Mouse (Mus musculus) left cerebral cortex, postnatal 10 days (tissue): ENCODE measurements around the gene Zfp239. TPM values are rescaled to one million over a fixed set of nuclear protein-coding genes. Genes with fewer than 3 reads are reported as not detected.
"Not testable (repeated sequence)": the region's sequence is repeated elsewhere in the genome, so short reads cannot be mapped to it uniquely, and the experiment has no call there.

Experiments used
- DNase-seq, 2 experiments: peaks; one replicate each; pipeline ENCODE4 v3.0.0; 2021 to 2022; ENCODE audit warnings: low spot score in 2 of 2, mixed read lengths in 1 of 2; ENCODE audit errors: extremely low spot score in 1 of 2
- intact Hi-C: fragments of 180-260 bp; cut with DNase I; formaldehyde crosslinking; loops from one replicate; pipeline ENCODE4 v1.15.1; 2025
- total RNA-seq, 2 experiments: library from RNA; stranded (reverse); gene quantifications; 2 replicates each; pipeline ENCODE4 v1.2.3; 2021

The Zfp239 gene
- total RNA-seq: 10 to 100 TPM; 31.6 to 38.5 TPM

DNA sequence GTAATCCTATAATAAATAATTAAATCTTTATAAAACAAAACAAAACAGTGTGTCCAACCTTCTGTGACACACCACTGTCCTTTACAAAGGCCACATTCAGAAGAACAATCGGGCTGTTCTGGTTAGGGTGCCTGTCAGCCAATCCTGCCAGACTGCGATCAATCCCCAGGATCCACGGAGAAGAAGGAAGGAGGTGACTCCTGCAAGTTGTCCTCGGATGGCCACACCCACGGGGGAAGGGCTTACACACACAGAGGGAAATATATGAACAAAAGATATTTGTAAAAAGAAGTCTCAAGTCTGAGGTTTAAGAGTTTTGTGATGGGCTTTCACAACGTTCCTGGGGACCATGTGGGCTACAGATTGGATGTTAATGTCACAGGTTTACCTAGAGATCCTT, at the start of gene Zfp239:
Gene Zfp239 (plus strand): TSS at position 253 of the 400 bp plus-strand sequence.
- intact Hi-C loops: no loop called here
- no peak for DNase-seq

DNA sequence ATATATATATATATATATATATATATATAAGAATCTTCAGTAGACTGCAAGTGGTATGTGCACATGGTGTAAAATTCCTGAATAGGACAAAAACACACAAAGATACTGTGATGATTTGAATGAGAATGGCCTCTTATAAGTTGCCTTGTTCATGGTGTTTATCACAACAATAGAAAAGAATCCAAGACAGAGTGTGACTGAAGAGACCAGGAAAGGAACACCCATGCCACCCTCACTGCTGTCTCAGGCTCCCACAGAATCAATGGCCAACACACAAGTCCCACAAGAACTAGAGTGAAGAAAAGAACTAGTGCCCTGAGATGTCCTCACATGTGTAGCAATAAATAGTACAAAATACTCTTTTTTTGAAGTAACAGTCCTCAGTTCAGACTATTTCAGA, 47.2 kb upstream of the Zfp239 start:
- DNase-seq: no peak
- intact Hi-C loops: no loop called here

DNA sequence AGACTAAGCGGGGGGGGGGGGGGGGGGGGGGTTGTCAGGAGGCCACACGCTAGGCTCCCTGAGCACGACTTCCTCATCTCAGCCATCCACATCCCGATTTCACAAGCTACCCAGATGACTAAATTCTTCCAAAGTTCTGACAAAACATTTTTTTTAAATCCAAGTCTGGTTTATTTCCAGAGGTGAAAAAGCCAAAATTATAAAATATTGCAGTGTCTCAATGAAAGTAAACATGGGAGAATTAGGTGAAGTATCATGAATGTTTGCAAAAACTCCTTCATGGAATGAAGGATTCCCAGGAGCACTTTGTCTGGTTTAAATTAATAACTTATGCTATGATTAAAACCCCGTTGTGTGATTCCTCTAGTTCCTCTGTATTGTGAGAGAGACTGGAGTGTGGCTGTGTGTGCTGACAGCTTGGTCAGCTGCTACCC, 44.8 kb upstream of the Zfp239 start:
- no peak for DNase-seq
- intact Hi-C loops: no loop called here

DNA sequence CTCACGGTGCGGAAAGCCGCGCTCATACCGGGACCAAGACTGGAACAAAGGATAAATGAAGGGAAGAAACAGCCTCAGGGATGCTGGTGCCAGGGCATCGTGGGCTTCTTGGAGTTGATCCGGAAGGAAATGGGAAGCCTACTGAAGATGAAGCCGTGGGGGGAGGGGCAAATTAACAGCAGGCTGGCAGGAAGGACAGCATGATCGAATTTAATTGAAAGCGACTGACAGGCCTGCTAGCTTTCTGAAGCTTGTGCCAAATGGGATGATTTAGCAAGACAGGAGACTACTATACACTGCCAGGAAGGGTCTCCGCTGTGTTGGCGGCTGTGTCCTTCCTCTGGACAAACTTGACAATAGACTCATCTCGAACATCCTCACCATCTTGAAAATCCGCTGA, 41.6 kb upstream of the Zfp239 start:
- no peak for DNase-seq
- intact Hi-C loops: no loop called here

DNA sequence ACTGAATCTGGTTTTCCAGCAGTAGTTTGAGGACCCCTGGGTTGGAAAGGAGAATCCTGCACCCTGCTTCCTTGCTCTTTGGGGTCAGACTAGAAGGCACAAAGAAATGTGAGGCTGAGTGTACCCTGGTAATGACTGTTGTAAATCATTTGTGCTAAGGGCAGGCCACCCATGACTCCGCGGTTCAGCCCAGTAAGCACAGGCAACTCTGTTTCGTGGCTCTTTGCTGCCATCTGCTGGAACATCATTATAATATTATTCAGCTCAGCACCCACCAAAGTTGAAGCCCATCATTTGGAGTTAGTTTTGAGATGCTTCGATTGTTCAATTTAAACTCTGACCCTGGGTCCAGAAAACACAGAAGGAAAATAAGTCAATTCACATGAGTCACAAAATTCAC, 36.5 kb upstream of the Zfp239 start:
- intact Hi-C loops: loop anchor here (2.0 to 5.0 kb wide), 4 partner anchors 68 to 1173 kb away; partner anchors contain the start of gene Depp1
- DNase-seq: peak; percentile 54 to 73

DNA sequence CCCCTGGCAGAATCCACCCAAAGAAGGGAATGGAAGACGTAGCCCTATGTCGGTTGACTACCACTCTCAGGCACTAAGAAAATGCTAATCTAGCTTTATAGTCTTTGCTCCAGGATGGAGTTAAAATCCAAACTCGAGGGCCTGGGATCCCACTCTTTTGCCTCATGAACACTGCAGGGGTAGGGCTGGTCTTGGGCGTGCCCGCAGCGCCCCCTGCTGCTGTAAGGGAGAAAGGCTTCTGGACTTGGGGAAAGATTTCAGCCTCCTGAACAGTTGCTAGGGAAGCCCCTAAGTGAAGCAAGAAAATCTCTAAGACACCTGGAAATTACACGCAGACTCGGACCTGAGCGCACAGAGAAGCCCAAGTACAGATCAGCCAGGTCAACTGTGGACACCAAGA, 33.6 kb upstream of the Zfp239 start:
- intact Hi-C loops: loop anchor here (5.0 kb wide), 3 partner anchors 71 to 1176 kb away; partner anchors contain the start of gene Depp1
- peak; percentile 31 to 76 for DNase-seq

DNA sequence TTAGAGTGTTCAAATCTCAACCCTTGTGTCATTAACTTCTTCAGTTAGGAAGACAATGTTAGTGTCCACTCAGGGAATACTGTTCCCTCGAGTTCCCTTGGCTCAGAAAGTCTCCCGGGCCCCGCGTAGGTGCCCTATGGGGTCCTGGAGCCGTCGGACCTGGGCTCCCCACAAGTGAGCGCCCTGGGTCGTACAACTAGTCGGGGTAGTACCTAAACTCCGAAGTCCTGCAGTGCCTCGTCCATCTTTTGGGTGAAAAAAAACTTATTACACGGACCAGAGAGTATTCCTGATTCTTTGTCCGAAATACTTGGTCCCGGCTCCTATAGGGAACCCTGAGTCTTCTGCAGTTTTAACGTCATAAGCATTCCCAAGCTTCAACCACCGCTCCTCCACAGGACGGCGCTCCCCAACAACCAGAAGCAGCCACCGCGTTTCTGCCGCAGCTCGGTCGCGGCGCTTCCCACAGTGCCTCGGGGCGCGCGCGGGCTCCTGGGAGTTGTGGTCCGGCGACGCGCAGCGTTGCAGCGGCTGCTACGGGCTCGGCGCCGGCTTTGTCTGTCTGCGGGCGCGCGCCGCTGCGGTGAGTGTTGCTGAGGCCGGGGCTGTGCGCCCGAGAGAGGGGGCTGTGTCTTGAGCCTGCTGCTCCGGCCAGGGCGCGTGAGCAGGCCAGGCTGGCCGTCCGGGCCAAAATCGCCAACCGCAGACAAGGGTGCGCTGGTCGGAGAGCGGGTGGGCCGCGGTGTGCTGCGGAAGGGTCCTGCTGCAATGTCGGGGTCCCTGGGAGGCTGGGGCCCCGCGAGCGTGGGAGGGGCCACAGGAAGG, 21.0 kb upstream of the Zfp239 start, which contains the start of gene Zfp637:
Gene Zfp637 (plus strand): TSS at position 495 of the 825 bp plus-strand sequence.
- intact Hi-C loops: no loop called here
- DNase-seq: peak; percentile 91 to 97

DNA sequence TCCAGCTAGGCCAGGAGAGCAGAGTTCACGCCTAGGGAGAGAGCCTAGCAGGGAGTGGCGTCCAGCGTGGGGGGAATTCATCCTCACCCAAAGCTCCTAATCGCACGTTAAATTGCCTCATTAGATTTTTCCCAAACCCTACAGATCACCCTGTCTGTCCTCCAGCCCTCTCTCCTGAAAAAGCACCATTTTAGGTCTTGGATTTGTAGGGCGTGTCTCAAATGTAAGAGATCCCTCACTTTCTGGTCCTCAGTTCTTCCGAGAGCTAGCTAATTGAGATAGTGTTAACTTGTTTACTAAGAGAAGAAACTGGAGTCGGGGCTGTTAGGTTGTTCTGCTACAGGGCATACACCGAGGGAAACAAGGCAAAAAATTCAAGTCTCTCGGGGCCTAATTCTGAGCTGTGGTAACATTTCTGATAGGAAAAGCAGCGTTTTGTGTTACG, 20.4 kb upstream of the Zfp239 start:
- no peak for DNase-seq
- intact Hi-C loops: no loop called here

DNA sequence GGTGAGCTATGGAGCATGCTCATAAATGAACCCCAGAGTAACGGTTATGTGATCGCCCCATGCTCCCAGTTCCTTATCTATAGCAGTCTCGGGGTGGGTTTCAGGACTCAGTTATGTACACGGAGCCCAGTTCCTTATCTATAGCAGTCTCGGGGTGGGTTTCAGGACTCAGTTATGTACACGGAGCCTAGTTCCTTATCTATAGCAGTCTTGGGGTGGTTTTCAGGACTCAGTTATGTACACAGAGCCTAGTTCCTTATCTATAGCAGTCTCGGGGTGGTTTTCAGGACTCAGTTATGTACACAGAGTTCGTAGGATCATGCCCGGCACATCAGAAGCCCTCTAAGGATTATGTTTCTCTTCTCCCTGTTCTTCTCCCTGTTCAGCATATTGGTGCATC, 17.3 kb upstream of the Zfp239 start:
- DNase-seq: no peak
- intact Hi-C loops: no loop called here

DNA sequence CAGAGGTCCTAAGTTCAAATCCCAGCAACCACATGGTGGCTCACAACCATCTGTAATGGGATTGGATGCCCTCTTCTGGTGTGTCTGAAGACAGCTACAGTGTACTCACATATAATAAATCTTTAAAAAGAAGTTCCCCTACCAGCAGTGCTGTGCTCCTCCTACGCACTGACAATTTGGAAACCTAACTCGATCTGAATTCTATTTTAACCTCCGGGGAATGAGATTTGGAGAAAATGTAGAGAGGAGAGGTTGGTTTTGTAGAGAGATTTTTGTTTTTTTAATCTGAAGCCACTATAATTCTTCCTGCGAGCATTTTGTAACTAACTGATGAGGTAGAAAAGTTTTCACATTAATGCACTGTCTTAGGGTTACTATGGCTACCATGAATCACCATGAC, 15.2 kb upstream of the Zfp239 start:
- DNase-seq, intact Hi-C loops: not testable (repeated sequence)

DNA sequence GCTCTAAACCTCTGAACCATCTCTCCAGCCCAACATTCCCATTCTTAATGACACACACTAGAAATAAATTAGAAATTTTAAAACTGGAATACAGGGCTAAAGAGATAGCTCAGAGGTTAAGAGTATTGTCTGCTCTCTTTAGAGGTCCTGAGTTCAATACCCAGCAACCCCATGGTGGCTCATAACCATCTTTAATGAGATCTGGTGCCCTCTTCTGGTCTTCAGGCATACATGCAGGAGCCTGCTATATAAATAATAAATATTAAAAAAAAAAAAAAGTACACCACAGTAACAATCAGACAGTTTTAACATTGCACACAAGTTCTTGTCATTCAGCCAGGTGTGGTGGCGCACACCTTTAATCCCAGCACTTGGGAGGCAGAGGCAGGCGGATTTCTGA, 14.1 kb upstream of the Zfp239 start:
- intact Hi-C loops: no loop called here
- no peak for DNase-seq

DNA sequence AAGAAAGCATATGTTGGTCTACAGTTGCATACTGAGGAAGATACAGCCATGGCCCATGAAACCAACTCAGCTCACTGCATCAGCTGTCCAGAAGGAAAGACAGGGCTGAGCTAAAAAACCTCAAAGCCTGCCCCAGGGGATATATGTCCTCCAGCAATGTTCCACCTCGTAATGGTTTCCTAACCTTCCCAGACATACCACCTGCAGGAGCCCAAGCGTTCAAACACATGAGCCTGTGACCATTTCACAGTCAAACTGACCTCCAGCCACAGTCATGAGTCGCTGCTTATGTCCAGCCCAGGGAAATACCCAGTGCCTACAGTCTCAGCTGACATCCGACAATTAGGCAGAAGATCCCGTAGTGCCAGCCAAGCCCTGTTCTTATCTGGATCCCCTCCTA, 13.3 kb upstream of the Zfp239 start:
- intact Hi-C loops: no loop called here
- no peak for DNase-seq

DNA sequence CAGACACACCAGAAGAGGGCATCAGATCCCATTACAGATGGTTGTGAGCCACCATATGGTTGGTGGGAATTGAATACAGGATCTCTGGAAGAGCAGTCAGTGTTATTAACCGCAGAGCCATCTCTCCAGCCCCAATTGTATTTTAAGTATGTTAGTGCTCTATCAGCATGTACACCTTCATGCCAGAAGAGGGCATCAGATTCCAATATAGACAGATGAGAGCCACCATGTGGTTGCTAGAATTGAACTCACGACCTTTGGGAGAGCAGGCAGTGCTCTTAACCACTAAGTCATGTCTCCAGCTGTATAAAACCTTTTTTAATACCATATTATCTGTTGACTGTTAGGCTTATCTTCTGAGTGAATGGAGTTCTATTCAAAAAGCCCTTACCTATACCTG, 10.2 kb upstream of the Zfp239 start:
- intact Hi-C loops: no loop called here
- DNase-seq: no peak

DNA sequence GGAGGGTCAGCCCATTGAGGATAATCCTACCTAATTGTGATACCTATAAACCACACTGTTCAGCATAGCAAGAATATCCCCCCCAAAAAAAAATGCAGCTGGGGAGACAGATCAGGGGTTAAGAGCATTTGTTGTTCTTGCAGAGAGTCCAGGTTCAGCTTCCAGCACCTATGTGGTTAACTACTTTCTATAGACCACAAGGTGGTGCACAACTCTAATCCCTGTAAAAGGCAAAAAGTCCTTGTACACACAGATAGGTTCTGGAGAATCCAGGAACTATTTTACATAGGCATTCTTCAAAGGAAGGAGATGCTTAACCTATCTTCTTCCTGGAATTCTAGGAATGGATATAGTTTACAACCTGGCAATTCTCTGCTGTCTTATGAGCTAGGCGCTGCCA, 3.9 kb upstream of the Zfp239 start:
- intact Hi-C loops: no loop called here
- no peak for DNase-seq

DNA sequence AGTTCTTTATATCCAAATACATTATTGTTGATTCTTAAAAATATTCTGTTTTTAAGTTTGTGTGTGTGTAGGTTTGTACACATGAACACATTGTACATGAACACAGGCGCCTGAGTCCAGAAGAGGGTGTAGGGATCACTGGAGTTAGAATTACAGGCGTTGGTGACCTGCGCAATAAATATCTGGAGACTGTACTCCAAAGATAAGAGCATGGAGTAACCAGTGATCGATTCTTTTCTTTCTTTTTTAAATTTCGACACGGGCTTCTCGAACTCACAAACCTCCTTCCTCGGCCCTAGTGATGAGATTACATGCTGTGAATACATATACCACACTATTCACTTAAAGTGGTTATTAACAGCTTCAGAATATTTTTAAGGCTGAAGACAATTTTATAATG, 565 bp downstream of the Zfp239 start:
- DNase-seq: no peak
- intact Hi-C loops: no loop called here

DNA sequence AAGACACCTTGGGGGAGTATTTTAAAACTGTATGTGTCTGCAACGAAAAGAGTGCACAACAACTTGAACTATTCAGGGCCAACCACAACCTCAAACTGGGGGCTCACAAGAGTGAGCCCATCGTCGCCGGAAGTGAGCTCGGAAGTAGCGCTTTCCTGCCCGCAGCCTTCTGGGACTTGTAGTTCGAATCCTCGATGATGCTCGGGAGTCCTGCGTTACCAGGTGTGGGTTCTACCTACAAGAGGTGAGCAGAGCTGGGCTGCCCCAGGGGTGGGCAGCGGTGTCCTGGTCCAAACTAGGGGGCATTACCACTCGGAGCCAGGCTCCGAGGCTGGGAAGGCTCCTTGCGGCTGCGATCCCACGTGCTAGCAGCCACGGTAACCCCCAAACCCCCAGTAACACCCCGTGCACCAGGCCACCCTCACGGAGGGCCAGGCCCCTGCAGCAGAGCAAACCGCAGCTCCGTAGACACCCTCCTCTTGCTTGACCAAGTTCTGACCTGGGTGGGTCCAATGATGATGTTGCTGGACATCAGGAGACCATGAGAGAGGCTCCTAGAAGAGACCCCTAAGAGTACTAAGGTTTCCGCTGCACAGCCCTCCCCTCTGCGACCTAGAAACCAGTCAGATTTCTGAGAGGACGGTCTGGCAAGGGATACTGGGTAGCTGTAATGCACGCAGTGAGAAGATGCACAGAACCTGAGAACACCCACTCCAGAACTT, 1.2 kb downstream of the Zfp239 start:
- intact Hi-C loops: no loop called here
- DNase-seq: peak; percentile 64 to 74

DNA sequence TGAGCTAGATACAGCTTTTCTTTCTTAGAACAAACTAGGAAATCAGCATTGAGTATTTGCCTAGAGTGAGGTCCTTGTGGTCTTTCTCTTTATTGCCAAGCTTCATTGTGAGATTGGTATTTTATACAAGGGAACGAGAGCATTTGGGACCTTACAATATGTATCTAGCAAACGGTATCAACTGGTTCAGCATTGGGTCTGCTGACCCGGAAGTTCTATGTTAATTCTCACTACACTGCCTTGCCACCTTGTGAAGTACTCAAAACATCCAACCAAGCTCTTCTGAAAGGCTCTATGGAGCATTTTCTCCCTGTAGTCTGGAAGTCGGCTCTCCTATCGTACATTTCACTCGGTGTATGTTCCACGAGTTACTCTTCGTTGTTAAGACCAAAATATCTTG, 1.9 kb downstream of the Zfp239 start:
- no peak for DNase-seq
- intact Hi-C loops: no loop called here

DNA sequence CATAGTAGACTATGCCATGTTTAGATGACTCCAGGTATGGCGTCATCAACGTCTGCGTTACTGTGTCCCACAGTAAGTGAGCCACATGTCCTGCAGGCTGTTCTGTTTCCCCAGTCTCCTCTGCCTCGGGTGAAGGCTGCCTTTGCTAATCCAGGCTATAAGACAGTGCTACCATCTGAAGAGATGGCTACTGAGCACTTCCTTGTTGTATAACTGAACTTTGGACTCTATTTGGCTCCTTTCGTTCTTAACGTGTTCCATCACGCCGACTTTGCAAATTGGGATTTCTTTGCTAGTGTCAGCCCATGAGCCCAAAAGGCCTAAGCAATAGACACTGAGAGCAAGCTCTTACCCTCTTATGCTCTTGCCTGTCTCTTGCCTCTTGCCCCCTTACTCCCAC, 6.3 kb downstream of the Zfp239 start:
- intact Hi-C loops: no loop called here
- DNase-seq: no peak

DNA sequence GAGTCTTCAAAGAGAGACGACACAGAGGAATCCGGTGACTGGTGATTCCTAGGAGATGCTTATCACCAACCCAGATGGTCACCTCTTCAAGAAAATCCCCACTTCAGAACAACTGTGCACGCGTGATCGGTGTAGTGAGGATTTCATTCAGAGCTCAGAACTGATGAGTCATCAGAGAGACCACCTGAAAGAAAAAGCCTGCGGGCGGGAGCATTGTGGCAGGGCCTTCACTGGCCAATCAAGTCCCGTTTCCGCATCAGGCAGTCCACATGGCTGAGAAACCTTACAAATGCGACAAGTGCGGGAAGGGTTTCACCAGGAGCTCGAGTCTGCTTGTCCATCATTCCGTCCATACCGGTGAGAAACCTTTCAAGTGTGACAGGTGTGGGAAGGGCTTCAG, 9.1 kb downstream of the Zfp239 start:
- no peak for DNase-seq
- intact Hi-C loops: no loop called here

DNA sequence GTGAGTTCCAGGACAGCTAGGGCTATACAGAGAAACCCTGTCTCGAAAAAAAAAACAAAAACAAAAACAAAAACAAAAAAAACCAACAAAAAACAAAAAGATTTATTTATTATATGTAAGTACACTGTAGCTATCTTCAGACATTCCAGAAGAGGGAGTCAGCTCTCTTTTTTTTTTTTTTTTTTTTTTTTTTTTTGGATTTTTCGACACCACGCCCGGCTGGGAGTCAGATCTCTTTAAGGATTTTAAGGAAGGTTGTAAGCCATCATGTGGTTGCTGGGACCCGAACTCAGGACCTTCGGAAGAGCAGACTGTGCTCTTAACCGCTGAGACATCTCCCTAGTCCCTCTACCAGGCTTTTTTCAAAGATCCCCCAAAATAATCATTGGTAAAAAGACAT, 11.6 kb downstream of the Zfp239 start:
- DNase-seq, intact Hi-C loops: not testable (repeated sequence)
